Mouse (Mus musculus): ENCODE data around the gene Boc.

- TF ChIP-seq POLR2A (IDR thresholded peaks at IDR 0.05; ENCODE audit: borderline replicate concordance, extremely low read depth, low read depth, low read length): no peak
- no peak for TF ChIP-seq CTCF (IDR thresholded peaks at IDR 0.05; ENCODE audit: insufficient read depth, low read length)
Observed at GRCm38 (mm10) chr16:44539611-44540010, 19.1 kb downstream of the Boc start.
